Mouse (Mus musculus): Measurements from ENCODE around the gene Kri1. TPM values are rescaled to one million over a fixed set of nuclear protein-coding genes. Genes with fewer than 3 reads are reported as not detected.
"Not testable (repeated sequence)": the region's sequence is repeated elsewhere in the genome, so short reads cannot be mapped to it uniquely, and the experiment has no call there.

Gene Kri1
- polyA plus RNA-seq, 1 experiment, result 29.3 TPM

DNA sequence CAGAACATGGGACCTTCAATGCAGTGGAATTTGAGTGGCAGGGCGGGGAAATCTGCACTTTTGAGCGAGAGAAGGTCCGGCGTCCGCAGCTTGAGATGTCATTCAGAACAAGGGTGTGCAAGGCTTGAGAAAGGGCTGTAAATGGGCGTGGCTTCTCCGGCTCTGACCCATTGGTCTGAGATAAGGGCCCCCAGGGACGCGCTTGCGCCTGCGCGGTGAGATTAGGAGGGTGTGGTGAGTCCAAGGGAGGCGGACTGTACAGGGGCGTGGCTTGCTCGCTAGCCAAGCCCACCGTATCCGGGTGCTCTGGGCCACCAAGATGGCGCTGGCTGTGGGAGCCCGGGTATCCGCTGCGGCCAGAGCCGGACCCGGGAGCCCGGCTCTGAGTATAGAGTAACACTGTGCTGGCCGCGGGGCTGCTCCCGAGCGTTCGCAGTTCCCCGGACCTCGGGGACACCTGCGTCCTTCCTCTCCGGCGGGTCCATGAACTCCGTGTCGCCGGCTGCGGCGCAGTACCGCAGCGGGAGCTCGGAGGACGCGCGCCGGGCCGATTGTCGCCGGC is 22.7 kb downstream of the Kri1 start, which contains the start of gene Atg4d:
Gene Atg4d, plus strand, starts transcription at position 294 of the 562 bp plus-strand sequence.
- Histone ChIP-seq H3K79me2 (ENCODE audit: control insufficient read depth, insufficient read depth) (peaks cover 14% of the 10 kb centered on the region), H3K79me3 (ENCODE audit: low read depth) (peaks cover 2% of the 10 kb centered on the region), H3K4me3 (ENCODE audit: insufficient read depth, poor library complexity, severe bottlenecking) (peak within 1 kb of the TSS; percentile 65), H3K36me3 (ENCODE audit: control insufficient read depth, insufficient read depth) (peaks cover 16% of the 10 kb centered on the region), H3ac (ENCODE audit: control insufficient read depth, insufficient read length, low read depth) (peak within 1 kb of the TSS; percentile 76), H3K27me3 (ENCODE audit: control insufficient read depth, insufficient read depth, insufficient read length) (no peaks in the 10 kb centered on the region)
- no peak for TF ChIP-seq CEBPB (IDR thresholded peaks at IDR 0.05; ENCODE audit: low read depth)
- no peak for TF ChIP-seq FOSL1 (IDR thresholded peaks at IDR 0.05; ENCODE audit: insufficient read depth, low read length, poor library complexity, severe bottlenecking)
- TF ChIP-seq MYOG (IDR thresholded peaks at IDR 0.05; ENCODE audit: control insufficient read depth, extremely low read depth, insufficient read length), result no peak

GRCm38 (mm10) chr9:21264272-21264999 is 23.3 kb downstream of the Kri1 start:
- TF ChIP-seq MYOG (IDR thresholded peaks at IDR 0.05; ENCODE audit: control insufficient read depth, extremely low read depth, insufficient read length), result no peak
- no peak for TF ChIP-seq CEBPB (IDR thresholded peaks at IDR 0.05; ENCODE audit: low read depth)
- TF ChIP-seq MAX (IDR thresholded peaks at IDR 0.05), result no peak
- no peak for TF ChIP-seq MYOD1 (IDR thresholded peaks at IDR 0.05; ENCODE audit: control insufficient read depth, insufficient read length, low read depth)
- no peak for TF ChIP-seq FOSL1 (IDR thresholded peaks at IDR 0.05; ENCODE audit: insufficient read depth, low read length, poor library complexity, severe bottlenecking)
- no peak for TF ChIP-seq CTCF (IDR thresholded peaks at IDR 0.05; ENCODE audit: control insufficient read depth, insufficient read depth, insufficient read length)
- TF ChIP-seq USF1 (IDR thresholded peaks at IDR 0.05; ENCODE audit: low read depth), result no peak
- peaks cover 12% of the 10 kb centered on the region for H3K36me3 ChIP-seq (ENCODE audit: control insufficient read depth, insufficient read depth)
- H3K4me3 ChIP-seq (ENCODE audit: insufficient read depth, poor library complexity, severe bottlenecking), result no peak overlapping the region
- no peaks in the 10 kb centered on the region for H3K27me3 ChIP-seq (ENCODE audit: control insufficient read depth, insufficient read depth, insufficient read length)
- peaks cover 14% of the 10 kb centered on the region for H3K79me2 ChIP-seq (ENCODE audit: control insufficient read depth, insufficient read depth)
- peaks cover 2% of the 10 kb centered on the region for H3K79me3 ChIP-seq (ENCODE audit: low read depth)
- peak overlapping the region; percentile 51 for H3ac ChIP-seq (ENCODE audit: control insufficient read depth, insufficient read length, low read depth)

DNA sequence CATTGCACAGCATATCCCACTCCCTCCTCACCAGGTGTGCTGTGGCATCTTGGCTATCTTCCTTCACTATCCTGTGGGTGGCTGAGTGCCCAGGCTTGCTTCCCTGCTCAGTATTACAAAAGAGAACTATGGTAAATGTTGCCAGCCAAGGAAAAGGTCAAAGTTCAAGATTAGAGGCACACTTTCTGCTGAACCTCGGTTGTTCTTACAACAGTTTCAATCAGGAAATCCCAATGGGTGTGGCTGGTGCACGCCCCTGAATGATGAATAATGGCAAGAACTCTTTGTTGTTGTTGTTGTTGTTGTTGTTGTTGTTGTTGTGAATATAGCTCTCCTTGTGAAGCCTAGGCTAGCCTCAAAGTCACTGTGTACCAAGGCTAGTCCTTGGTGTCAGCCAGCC is 25.9 kb downstream of the Kri1 start:
- no peak for TF ChIP-seq MYOG (IDR thresholded peaks at IDR 0.05; ENCODE audit: control insufficient read depth, extremely low read depth, insufficient read length)
- TF ChIP-seq MYOD1 (IDR thresholded peaks at IDR 0.05; ENCODE audit: control insufficient read depth, insufficient read length, low read depth), result no peak
- TF ChIP-seq FOSL1 (IDR thresholded peaks at IDR 0.05; ENCODE audit: insufficient read depth, low read length, poor library complexity, severe bottlenecking), result no peak
- no peak for TF ChIP-seq MAX (IDR thresholded peaks at IDR 0.05)
- no peak for TF ChIP-seq USF1 (IDR thresholded peaks at IDR 0.05; ENCODE audit: low read depth)
- Histone ChIP-seq H3K4me3 (ENCODE audit: insufficient read depth, poor library complexity, severe bottlenecking) (no peak overlapping the region), H3ac (ENCODE audit: control insufficient read depth, insufficient read length, low read depth) (no peak overlapping the region), H3K79me3 (ENCODE audit: low read depth) (peaks cover 2% of the 10 kb centered on the region), H3K79me2 (ENCODE audit: control insufficient read depth, insufficient read depth) (peaks cover 14% of the 10 kb centered on the region), H3K27me3 (ENCODE audit: control insufficient read depth, insufficient read depth, insufficient read length) (no peaks in the 10 kb centered on the region), H3K36me3 (ENCODE audit: control insufficient read depth, insufficient read depth) (no peaks in the 10 kb centered on the region)

DNA sequence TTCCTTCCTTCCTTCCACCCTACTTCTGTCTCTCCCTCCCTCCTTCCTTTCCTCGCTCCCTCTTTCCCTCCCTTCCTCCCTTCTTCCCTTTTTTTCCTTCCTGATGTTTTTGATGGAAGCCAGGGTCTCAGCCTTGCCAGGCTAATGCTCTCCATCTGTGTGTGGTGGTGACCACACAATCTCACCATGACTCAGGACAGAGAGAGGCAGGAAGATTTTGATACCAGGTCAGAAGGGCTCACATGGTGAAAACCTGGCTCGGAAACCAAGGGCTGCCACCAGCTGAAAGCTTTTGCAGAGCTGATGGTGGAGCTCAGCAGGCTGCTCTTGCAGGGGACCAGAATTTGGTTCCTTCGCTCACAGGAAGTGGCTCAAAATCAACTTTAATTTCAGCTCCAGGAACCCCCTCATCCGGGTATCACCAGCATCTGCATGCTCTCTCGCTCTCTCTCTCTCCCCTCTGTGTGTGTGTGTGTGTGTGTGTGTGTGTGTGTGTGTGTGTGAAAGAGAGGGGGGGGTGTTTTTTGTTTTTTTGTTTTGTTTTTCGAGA is 27.2 kb downstream of the Kri1 start:
- peaks cover 3% of the 10 kb centered on the region for H3K79me2 ChIP-seq (ENCODE audit: control insufficient read depth, insufficient read depth)
- no peaks in the 10 kb centered on the region for H3K27me3 ChIP-seq (ENCODE audit: control insufficient read depth, insufficient read depth, insufficient read length)
- H3K36me3 ChIP-seq (ENCODE audit: control insufficient read depth, insufficient read depth), result no peaks in the 10 kb centered on the region
- H3ac ChIP-seq (ENCODE audit: control insufficient read depth, insufficient read length, low read depth), result no peak overlapping the region
- no peak overlapping the region for H3K4me3 ChIP-seq (ENCODE audit: insufficient read depth, poor library complexity, severe bottlenecking)
- TF ChIP-seq MYOD1 (IDR thresholded peaks at IDR 0.05; ENCODE audit: control insufficient read depth, insufficient read length, low read depth) (no peak), MYOG (IDR thresholded peaks at IDR 0.05; ENCODE audit: control insufficient read depth, extremely low read depth, insufficient read length) (no peak), USF1 (IDR thresholded peaks at IDR 0.05; ENCODE audit: low read depth) (no peak), FOSL1 (IDR thresholded peaks at IDR 0.05; ENCODE audit: insufficient read depth, low read length, poor library complexity, severe bottlenecking) (no peak), CTCF (IDR thresholded peaks at IDR 0.05; ENCODE audit: control insufficient read depth, insufficient read depth, insufficient read length) (no peak), MAX (IDR thresholded peaks at IDR 0.05) (no peak), CEBPB (IDR thresholded peaks at IDR 0.05; ENCODE audit: low read depth) (no peak)
- peaks cover under 1% of the 10 kb centered on the region for H3K79me3 ChIP-seq (ENCODE audit: low read depth)

- not testable (repeated sequence) for H3K79me2 ChIP-seq (ENCODE audit: control insufficient read depth, insufficient read depth); H3K36me3 ChIP-seq (ENCODE audit: control insufficient read depth, insufficient read depth); H3ac ChIP-seq (ENCODE audit: control insufficient read depth, insufficient read length, low read depth); H3K4me3 ChIP-seq (ENCODE audit: insufficient read depth, poor library complexity, severe bottlenecking); H3K27me3 ChIP-seq (ENCODE audit: control insufficient read depth, insufficient read depth, insufficient read length); H3K79me3 ChIP-seq (ENCODE audit: low read depth)
Observed at GRCm38 (mm10) chr9:21256349-21256748, 31.4 kb downstream of the Kri1 start.

GRCm38 (mm10) chr9:21254690-21255089 is 33.1 kb downstream of the Kri1 start:
- peaks cover 16% of the 10 kb centered on the region for H3K27me3 ChIP-seq (ENCODE audit: control insufficient read depth, insufficient read depth, insufficient read length)
- TF ChIP-seq MAX (IDR thresholded peaks at IDR 0.05) (no peak), CTCF (IDR thresholded peaks at IDR 0.05; ENCODE audit: control insufficient read depth, insufficient read depth, insufficient read length) (no peak), MYOD1 (IDR thresholded peaks at IDR 0.05; ENCODE audit: control insufficient read depth, insufficient read length, low read depth) (no peak), MYOG (IDR thresholded peaks at IDR 0.05; ENCODE audit: control insufficient read depth, extremely low read depth, insufficient read length) (no peak), USF1 (IDR thresholded peaks at IDR 0.05; ENCODE audit: low read depth) (no peak), FOSL1 (IDR thresholded peaks at IDR 0.05; ENCODE audit: insufficient read depth, low read length, poor library complexity, severe bottlenecking) (no peak), CEBPB (IDR thresholded peaks at IDR 0.05; ENCODE audit: low read depth) (no peak)

More at GRCm38 (mm10) chr9:21254690-21255089, 33.1 kb downstream of the Kri1 start:
- Histone ChIP-seq H3K79me3 (ENCODE audit: low read depth) (no peaks in the 10 kb centered on the region), H3K4me3 (ENCODE audit: insufficient read depth, poor library complexity, severe bottlenecking) (no peak overlapping the region), H3K79me2 (ENCODE audit: control insufficient read depth, insufficient read depth) (no peaks in the 10 kb centered on the region), H3ac (ENCODE audit: control insufficient read depth, insufficient read length, low read depth) (no peak overlapping the region), H3K36me3 (ENCODE audit: control insufficient read depth, insufficient read depth) (no peaks in the 10 kb centered on the region)

Measured in C2C12 (cell line).